Mouse (Mus musculus): ENCODE results near the gene Olfr1469. TPM values are rescaled to one million over a fixed set of nuclear protein-coding genes. Genes with fewer than 3 reads are reported as not detected.
"Not testable (repeated sequence)": the region's sequence is repeated elsewhere in the genome, so short reads cannot be mapped to it uniquely, and the experiment has no call there.

Olfr1469 gene
- not detected in 2 replicates for polyA plus RNA-seq (2015; fragmentation: Nextera tagmentation; extraction: Ambion mirVana)

DNA sequence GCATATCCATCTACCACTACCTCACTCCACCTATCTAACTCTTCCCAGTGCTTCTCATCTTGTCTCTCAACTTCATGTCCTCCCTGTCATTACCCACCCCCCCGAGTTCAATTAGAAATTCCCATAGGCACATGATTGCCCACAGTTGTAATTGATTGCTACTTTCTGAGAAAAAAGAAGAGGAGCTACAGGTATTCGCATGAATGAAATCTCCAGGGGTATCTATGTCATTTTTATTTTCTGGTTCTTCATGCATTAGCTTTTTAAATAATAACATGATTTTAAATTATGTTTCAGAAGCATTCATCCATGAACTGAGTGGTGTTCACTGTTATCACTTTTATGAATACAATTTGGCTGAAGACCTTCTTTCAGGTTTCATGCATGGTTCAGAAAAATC lies at the start of gene Olfr1469:
TSS of gene Olfr1469 (plus strand) at position 301 of the 400 bp plus-strand sequence.
- Histone ChIP-seq H3K9ac (no peak within 1 kb of the TSS), H3K4me1 (no peaks in the 10 kb centered on the region), H3K36me3 (no peaks in the 10 kb centered on the region), H3K27ac (no peak within 1 kb of the TSS), H3K4me3 (no peak within 1 kb of the TSS), H3K4me2 (no peak within 1 kb of the TSS), H3K9me3 (no peaks in the 10 kb centered on the region), H3K27me3 (no peaks in the 10 kb centered on the region)
- 75% methylated on average over 2 of the region's 2 CpGs for WGBS
- no peak for ATAC-seq (ENCODE audit: insufficient number of reproducible peaks, insufficient read depth, low FRiP score, low TSS enrichment, low read depth)

DNA sequence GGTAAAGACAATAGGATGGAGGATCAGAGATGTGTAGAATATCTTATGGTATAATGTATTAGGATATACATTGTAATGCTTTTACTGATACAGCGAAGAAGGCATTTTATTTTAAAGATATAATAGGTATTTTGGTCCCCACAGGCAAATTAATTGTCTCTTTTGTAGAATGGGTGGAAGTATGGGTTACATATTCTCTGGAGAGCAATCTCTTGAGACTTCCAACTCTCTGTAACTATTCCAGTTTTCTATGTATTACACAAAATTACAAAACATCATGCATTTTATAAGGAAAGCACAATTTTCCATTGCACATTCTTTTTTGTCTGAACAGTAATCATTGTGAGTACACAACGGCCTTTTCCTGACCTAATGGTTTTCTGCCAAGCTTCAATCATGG lies 45.7 kb upstream of the Olfr1469 start, which contains the start of gene Olfr1467:
TSS of gene Olfr1467 (plus strand) at position 301 of the 400 bp plus-strand sequence.
- Histone ChIP-seq H3K4me3 (no peak within 1 kb of the TSS), H3K9ac (no peak within 1 kb of the TSS), H3K4me2 (no peak within 1 kb of the TSS), H3K4me1 (no peaks in the 10 kb centered on the region), H3K27me3 (no peaks in the 10 kb centered on the region), H3K9me3 (peaks cover 9% of the 10 kb centered on the region), H3K27ac (no peak within 1 kb of the TSS), H3K36me3 (no peaks in the 10 kb centered on the region)
- 64% methylated on average over 2 of the region's 2 CpGs for WGBS
- ATAC-seq (ENCODE audit: insufficient number of reproducible peaks, insufficient read depth, low FRiP score, low TSS enrichment, low read depth), result no peak

GRCm38 (mm10) chr19:13443109-13443508 lies 35.5 kb downstream of the Olfr1469 start, which contains the start of gene Olfr1471:
Gene Olfr1471 (plus strand): TSS chr19:13443409.
- H3K36me3 ChIP-seq; ATAC-seq (ENCODE audit: insufficient number of reproducible peaks, insufficient read depth, low FRiP score, low TSS enrichment, low read depth); H3K27me3 ChIP-seq; H3K4me3 ChIP-seq; H3K9me3 ChIP-seq; H3K4me1 ChIP-seq; H3K27ac ChIP-seq; H3K9ac ChIP-seq; H3K4me2 ChIP-seq: not testable (repeated sequence)
- WGBS, result 64% methylated on average over 2 of the region's 2 CpGs

DNA sequence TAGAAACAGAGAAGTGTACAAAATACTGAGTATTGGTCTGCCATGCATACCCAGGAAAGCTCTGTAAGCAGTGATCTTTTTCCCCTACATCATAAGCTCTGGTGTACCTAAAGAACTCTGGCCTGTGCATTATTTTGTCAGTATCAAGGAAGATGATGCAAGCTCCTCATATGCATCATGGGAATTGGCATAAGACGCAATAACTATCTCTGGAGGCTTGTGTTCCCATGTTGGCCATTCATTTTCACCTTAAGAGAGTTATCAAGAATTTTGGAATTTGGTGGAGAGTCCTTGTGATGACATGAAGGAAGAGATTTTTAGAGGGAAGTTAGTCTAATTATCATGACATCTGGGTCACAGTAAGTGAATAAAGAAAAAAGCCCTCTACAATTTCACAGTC lies 48.3 kb downstream of the Olfr1469 start, which contains the start of gene Olfr1472:
TSS of gene Olfr1472 (minus strand) at position 101 of the 400 bp plus-strand sequence.
- Histone ChIP-seq H3K27me3 (no peaks in the 10 kb centered on the region), H3K9ac (no peak within 1 kb of the TSS), H3K27ac (no peak within 1 kb of the TSS), H3K4me3 (no peak within 1 kb of the TSS), H3K4me1 (no peaks in the 10 kb centered on the region), H3K9me3 (no peaks in the 10 kb centered on the region; the same call in 1 of the 2 replicates), H3K4me2 (no peak within 1 kb of the TSS), H3K36me3 (no peaks in the 10 kb centered on the region)
- WGBS, result 74% methylated on average over 1 of the region's 1 CpGs
- ATAC-seq (ENCODE audit: insufficient number of reproducible peaks, insufficient read depth, low FRiP score, low TSS enrichment, low read depth), result no peak

Other genes with a start within 250 kb of the Olfr1469 start
- not detected in 2 replicates for gene Olfr1461, start 244.8 kb upstream of the Olfr1469 start, polyA plus RNA-seq (2015; fragmentation: Nextera tagmentation; extraction: Ambion mirVana)
- gene Olfr1462, start 222.1 kb upstream of the Olfr1469 start, polyA plus RNA-seq (2015; fragmentation: Nextera tagmentation; extraction: Ambion mirVana), result not detected in 2 replicates
- not detected in 2 replicates for gene Olfr1463, start 176.5 kb upstream of the Olfr1469 start, polyA plus RNA-seq (2015; fragmentation: Nextera tagmentation; extraction: Ambion mirVana)
- gene Olfr1465, start 92.3 kb upstream of the Olfr1469 start, polyA plus RNA-seq (2015; fragmentation: Nextera tagmentation; extraction: Ambion mirVana), result not detected in 2 replicates
- not detected in 2 replicates for gene Olfr1466, start 69.0 kb upstream of the Olfr1469 start, polyA plus RNA-seq (2015; fragmentation: Nextera tagmentation; extraction: Ambion mirVana)
- not detected in 2 replicates for gene Olfr1467, start 45.6 kb upstream of the Olfr1469 start, polyA plus RNA-seq (2015; fragmentation: Nextera tagmentation; extraction: Ambion mirVana)
- gene Olfr1471, start 35.6 kb downstream of the Olfr1469 start, polyA plus RNA-seq (2015; fragmentation: Nextera tagmentation; extraction: Ambion mirVana), result not detected in 2 replicates
- gene Olfr1472, start 48.2 kb downstream of the Olfr1469 start, polyA plus RNA-seq (2015; fragmentation: Nextera tagmentation; extraction: Ambion mirVana), result not detected in 2 replicates
- gene Olfr1474, start 61.7 kb downstream of the Olfr1469 start, polyA plus RNA-seq (2015; fragmentation: Nextera tagmentation; extraction: Ambion mirVana), result not detected in 2 replicates
- not detected in 2 replicates for gene Olfr1475, start 72.3 kb downstream of the Olfr1469 start, polyA plus RNA-seq (2015; fragmentation: Nextera tagmentation; extraction: Ambion mirVana)
- gene Olfr1477, start 92.7 kb downstream of the Olfr1469 start, polyA plus RNA-seq (2015; fragmentation: Nextera tagmentation; extraction: Ambion mirVana), result not detected in 2 replicates
- not detected in 2 replicates for gene Olfr1480, start 120.1 kb downstream of the Olfr1469 start, polyA plus RNA-seq (2015; fragmentation: Nextera tagmentation; extraction: Ambion mirVana)
- gene Olfr1484, start 175.7 kb downstream of the Olfr1469 start, polyA plus RNA-seq (2015; fragmentation: Nextera tagmentation; extraction: Ambion mirVana), result not detected in 2 replicates
- not detected in 2 replicates for gene Olfr1487, start 209.5 kb downstream of the Olfr1469 start, polyA plus RNA-seq (2015; fragmentation: Nextera tagmentation; extraction: Ambion mirVana)
- not detected in 2 replicates for gene Olfr1489, start 223.8 kb downstream of the Olfr1469 start, polyA plus RNA-seq (2015; fragmentation: Nextera tagmentation; extraction: Ambion mirVana)
- not detected in 2 replicates for gene Olfr1490, start 243.2 kb downstream of the Olfr1469 start, polyA plus RNA-seq (2015; fragmentation: Nextera tagmentation; extraction: Ambion mirVana)

All from embryonic facial prominence, embryonic 13.5 days (tissue).